Mouse (Mus musculus): ENCODE measurements at regions not wholly inside any gene's neighbourhood (a gene's known extent, or its start where the extent isn't known, plus 50 kb on each side); places are given as distances from the start of the nearest gene placed in this dataset.

DNA sequence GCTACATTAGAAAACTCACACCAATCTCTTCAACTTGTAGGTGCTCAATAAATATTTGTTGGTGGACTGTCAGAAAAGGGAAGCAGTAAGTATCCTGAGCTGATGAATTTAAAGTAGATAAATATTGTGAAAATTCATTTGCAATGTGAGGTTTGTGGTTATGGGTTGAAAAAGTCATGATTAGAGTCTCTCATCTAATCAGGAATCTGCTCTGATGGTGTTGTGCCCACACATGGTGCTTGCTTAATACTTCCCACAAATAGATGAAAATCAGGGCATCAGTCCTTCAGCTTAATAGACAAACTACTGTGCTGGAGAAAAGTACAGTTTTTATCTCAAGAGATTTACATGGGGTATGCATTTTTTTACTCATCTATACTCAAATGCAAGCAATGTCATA is 59.9 kb downstream of the S1pr1 start:
- no peak for DNase-seq (ENCODE audit: low spot score in 2 of 2)
- intact Hi-C loops (cut with DNase I): no loop called here

DNA sequence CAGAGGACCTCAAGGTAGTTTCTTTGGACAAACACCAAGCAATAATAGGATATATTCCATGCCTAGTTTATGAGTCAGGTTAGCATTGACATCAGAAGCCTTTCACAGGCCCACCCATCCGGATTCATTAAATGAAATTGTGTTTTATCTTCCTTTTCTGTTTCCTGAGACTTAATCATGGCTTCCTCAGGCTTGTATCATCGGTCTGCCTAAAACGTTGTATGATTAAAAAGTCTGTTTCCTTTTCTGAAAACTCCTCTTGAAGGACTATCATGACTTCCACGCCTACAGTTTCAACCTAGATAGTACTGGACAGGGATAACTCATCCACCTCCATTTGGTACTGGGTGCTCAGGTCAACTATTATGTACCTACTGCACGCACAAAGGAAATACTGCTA is 62.6 kb downstream of the S1pr1 start:
- intact Hi-C loops (cut with DNase I): no loop called here

DNA sequence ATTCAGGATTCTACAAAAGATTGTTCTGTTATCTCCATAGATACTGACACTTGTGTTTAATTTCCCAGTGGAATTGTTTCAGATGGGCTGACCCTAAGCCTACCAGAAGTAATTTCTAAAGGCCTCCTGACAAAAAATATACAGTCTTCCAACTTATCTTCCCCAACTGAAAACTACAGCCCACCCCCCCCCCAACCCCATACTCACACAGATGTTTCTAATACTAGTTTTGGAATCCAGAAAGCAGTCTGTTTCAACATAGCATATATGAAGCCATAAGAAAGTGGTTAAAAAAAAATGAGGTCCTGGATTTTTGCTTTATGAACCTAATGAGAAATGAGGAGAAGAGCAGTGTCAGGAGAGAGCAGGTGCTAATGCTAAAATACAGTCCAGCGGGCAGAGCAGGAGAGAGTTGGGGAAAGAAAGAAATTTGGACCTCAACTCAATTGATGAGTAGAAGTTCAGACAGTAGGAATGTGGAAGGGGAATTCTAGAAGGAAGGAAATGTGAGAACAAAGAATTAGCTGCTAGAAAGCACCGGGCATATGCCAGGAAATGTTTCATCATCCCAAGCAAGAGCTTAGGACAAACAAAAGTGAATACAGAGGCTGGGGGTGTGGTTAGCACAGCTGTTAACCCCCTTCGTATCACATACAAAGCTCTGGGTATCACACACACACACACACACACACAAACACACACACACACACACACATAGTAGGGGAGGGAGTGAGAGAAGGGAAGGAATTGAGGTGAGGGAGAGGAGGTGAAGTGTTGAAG is 65.3 kb downstream of the S1pr1 start:
- DNase-seq (ENCODE audit: low spot score in 2 of 2): no peak
- intact Hi-C loops (cut with DNase I): loop anchor here (10.0 kb wide), 2 partner anchors 1545 to 1995 kb away; no protein-coding TSS in a partner anchor

More for the DNA sequence above, 62.6 kb downstream of the S1pr1 start:
- DNase-seq (ENCODE audit: low spot score in 2 of 2): no peak

DNA sequence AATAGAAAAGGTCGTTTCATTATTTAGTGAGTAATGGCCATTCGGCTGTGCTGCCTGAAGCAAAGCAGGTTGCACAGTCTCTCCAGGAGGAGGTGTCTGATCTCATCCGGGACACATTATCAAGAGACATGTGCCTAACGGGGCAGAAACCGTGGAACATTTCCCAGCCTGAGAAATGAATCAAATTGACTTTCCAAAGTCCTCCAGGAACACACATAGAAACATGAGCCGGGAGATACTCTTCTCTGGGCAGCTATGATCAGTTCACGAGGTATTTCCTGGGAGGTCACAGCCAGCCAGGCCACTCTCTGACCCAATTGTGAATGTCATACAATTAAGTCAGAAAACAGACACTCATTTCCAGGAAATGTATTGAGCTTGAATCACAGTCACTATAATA is 67.9 kb downstream of the S1pr1 start:
- DNase-seq (ENCODE audit: low spot score in 2 of 2): no peak
- intact Hi-C loops (cut with DNase I): loop anchor here (10.0 kb wide), 2 partner anchors 1542 to 1992 kb away; no protein-coding TSS in a partner anchor

DNA sequence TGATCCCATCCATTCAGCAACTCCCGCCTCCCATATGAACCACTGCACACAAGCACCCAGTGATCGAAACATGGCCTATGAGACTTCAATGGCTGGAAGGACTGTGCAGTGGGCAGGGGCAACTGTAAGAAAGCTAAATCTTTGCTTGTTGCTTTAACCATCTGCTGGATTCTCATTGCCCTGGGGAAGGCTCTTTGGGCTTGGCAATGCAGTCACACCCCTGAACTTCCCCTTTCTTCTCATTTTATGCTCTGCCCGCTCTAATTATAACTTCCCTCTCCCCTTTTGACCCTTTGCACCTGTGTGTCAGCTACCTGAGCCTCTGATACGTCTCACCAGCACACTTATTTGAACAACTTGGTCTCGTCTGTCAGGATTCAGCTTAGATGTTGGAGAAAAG is 70.6 kb downstream of the S1pr1 start:
- intact Hi-C loops (cut with DNase I): loop anchor here (5.0 to 10.0 kb wide), 3 partner anchors 112 to 1990 kb away; no protein-coding TSS in a partner anchor
- no peak for DNase-seq (ENCODE audit: low spot score in 2 of 2)

DNA sequence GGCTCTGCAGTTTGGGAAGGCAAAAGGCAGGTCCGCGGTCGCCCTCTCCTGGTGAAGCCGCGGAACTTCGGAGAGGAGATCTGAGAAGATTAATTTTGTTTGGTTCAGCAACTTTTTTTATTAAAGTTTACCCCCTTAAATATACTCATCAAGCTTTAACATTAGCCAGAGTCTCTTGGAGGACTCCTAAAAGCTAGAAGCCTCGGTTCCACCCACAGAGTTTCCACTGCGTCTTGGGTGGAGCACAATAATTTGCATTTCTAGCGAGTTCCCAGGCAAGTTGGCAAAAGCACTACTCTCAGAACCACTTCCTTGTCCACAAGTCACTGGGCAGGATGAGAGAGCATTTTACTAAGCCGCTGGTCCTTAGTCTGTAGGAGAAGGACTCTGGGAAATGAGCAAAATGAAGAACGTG is 72.0 kb downstream of the S1pr1 start:
- DNase-seq (ENCODE audit: low spot score in 2 of 2): peak; percentile 76 to 77
- intact Hi-C loops (cut with DNase I): loop anchor here (1.0 to 10.0 kb wide), 4 partner anchors 47 to 1988 kb away; no protein-coding TSS in a partner anchor

DNA sequence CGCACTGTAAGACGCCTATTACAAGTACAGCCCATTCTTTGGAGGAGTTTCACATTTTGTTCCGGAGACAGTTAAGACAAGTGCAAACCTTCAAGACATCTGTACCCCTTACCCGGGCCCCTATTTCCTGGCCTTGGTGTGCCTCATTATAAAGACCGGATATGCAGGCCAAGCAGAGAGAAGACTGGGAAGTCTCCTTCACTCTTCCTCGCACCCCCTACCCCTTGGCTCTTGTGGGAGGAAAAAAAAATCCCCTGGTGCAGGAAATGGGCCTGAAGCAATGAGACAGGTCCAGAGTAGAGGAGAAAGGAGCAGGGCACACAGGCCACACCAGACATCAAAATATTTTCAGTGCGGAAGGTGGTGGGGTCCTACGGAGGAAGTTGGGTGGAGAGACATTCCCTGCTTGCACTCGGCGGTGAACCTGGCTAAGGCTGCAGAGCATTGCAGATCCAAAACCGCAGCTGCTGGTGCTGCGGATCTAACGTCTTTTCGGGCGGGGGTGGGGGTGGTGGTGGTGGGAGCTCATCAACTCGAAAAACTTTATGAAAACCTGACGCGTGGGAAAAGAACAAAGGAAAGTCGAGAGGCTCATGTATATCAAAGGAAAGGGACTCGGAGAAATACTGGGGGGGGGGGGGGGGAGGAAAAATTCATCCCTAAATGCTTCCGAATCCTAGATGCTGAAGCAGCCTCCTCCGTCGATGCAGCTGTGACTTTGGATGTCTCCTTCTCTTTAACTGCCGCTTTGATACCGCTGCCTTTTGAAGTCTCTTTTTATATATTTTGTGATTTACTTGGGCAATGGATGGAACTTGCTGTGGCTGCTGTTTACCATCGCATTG is 72.6 kb downstream of the S1pr1 start:
- peak; percentile 17 to 18 for DNase-seq (ENCODE audit: low spot score in 2 of 2)
- intact Hi-C loops (cut with DNase I): loop anchor here (1.0 to 10.0 kb wide), 4 partner anchors 46 to 1987 kb away; no protein-coding TSS in a partner anchor

DNA sequence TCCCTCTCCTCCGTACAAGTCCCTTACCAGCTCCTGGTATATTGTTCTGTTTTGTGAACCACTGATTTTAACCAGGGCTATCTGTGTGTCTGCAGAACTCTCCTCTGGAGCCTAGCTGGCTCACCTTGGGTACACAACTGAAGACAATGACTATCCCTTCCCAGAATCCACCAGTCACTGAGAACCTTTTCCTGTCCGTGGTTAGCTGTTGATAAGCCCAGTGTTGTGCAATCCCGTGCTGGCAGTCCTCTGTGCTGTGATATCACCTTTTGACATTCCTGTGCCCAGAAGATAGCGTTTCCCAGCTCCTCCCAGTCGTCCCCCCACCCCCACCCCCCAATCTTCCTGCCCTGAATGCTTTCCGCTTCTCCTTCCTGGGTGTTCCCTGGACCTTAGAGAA is 73.5 kb downstream of the S1pr1 start:
- DNase-seq (ENCODE audit: low spot score in 2 of 2): no peak
- intact Hi-C loops (cut with DNase I): loop anchor here (5.0 to 10.0 kb wide), 3 partner anchors 109 to 1987 kb away; no protein-coding TSS in a partner anchor

DNA sequence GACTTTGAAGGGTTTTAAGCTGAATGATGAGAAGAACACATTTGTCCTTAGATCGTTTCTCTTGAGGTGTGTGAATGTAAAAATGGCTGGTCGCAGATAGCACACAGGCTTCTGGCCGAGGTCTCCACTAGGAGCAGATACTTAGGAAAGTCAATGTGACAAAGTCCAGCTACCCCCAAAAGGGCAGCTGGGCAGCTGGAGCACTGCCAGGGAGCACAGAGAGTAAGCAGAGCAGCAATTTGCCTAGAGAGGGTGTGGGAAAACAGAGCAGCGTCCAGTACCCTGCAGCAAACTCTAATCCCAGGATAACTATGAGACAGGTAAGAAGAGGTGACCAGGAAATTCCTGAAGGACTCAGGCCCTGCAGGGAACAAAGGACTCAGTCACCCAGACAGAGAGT is 79.4 kb downstream of the S1pr1 start:
- intact Hi-C loops (cut with DNase I): no loop called here
- no peak for DNase-seq (ENCODE audit: low spot score in 2 of 2)

DNA sequence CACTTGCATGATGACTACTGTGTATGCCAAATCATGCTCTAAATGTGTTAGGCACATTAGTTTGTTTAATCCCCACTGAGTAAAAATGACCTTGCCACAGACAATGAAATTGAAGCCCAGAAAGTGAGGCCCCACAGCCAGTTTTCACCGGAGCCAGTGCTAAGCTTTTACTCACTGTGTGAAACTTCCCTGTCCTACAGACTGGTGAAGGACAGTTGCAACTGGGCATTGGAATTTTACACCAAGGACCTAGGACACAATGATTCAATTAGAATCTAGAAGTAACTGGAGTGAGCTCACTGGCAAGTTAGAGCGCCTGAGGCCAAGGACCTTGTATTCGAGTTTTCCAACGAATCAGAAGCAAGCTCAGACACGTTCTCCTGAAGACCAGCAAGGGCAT is 79.8 kb downstream of the S1pr1 start:
- DNase-seq (ENCODE audit: low spot score in 2 of 2): no peak
- intact Hi-C loops (cut with DNase I): no loop called here

DNA sequence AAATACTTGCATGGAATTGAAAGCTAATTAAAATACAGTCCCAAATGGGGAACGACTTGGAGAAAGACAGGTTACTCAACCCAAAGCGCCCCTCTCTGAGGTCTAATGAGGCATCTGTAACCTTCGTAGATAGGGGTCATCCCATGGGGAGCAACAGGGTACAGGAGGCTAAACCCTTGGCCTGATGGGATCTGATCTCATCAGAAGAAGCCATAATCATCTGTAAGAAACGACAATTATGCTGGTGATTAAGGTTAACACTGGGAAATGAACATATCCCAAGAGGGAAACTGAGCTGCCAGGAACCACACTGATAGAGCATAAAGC is 82.5 kb downstream of the S1pr1 start:
- no peak for DNase-seq (ENCODE audit: low spot score in 2 of 2)
- intact Hi-C loops (cut with DNase I): no loop called here

DNA sequence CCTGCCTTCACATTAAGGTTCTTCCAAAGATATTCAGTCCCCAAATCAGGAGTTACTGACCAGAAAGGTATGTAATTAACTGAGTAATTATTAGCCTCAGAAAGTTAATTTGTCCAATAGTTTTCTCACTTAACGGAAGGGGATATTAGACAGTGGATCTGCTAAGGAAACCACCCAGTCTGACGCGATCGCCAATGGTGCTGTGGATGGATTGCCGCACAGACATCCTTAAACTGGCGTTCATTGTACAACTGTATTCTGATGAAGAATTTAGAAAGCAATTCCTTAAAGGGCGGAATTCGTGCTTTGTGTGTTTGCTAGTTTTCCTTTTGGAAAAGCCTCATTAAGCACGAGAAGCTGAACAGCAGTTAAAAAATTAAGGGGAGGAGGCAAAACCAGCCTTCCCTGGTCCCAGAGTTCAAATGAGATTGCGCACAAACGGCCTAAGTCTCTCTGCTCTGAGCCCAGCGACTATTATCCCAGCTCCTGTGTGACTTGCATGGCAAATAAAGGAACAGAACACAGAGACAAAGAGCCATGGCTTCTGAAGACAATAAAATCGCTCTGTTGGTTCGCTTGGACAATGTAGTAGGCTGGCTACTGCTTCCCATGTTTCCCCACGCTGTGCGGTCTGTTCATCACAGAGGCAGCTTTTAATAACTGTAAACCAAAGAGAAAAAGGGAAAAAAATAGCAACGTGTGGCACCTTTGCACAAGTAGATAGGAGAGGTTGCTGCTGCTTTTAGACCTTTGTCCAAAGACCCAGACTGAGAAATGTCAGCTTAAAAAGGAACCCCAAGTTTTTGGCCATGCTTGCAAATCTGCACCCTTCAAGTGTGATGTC is 83.1 kb downstream of the S1pr1 start:
- intact Hi-C loops (cut with DNase I): no loop called here
- DNase-seq (ENCODE audit: low spot score in 2 of 2): no peak

DNA sequence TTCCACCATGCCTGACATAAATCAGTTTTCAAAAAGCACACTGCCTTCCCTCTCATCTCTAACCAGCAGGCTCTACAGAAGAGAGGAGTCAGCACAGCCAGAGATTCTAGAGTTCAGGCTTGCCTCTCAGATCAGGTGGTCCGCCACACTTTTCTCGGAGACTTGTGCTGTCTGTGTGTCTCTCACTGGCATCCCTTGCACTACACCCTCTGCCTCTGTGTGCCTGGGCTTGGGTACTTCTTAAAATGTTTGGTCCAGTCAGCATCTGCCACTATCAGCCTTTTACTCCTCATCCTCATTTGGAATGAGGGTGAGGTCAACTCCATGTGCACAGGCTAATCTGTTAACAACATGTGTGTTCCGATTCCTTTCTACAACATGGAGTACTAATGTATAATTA is 92.0 kb downstream of the S1pr1 start:
- intact Hi-C loops (cut with DNase I): loop anchor here (10.0 kb wide), 1 partner anchor 1988 kb away; the partner anchor contains the start of gene Rnpc3
- no peak for DNase-seq (ENCODE audit: low spot score in 2 of 2)

DNA sequence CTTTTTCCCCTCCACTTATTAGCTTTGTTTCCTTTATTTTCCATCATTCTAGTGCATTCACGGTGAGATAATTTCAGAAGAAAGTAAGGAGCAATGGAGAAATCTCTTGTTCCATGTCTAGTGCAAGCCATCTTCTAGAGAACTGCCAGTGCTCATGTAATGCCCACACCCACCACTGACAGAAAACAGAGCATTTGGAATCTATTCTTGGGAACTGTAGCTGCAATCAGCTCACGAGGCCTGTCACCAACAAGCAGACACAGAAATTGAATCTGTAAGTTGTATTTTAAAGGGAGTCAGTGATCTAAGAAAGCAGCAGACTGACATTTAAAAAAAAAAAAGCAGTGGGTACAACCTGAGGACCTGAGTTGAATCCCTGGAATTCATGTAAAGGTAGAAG is 92.6 kb downstream of the S1pr1 start:
- intact Hi-C loops (cut with DNase I): loop anchor here (10.0 kb wide), 1 partner anchor 1987 kb away; the partner anchor contains the start of gene Rnpc3
- peak; percentile 16 to 19 for DNase-seq (ENCODE audit: low spot score in 2 of 2)

DNA sequence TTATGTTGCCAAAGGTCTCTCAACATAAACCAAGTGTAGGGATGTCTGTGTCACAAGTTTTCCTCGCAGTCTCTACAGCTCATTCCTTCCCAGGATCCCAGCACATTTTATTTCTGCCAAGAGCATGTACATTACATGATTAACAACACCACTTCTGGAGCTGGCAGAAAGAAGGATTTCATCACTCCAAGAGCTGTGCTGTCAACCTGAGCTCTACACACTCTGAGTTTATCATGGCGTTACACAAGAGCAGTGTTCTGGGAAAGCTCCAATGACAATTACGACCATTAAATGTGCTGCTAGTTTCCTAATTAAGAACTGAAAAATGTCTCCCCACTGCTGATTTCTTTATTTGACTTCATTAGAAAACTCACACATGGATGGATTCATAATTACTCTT is 94.9 kb downstream of the S1pr1 start:
- intact Hi-C loops (cut with DNase I): loop anchor here (10.0 kb wide), 1 partner anchor 1985 kb away; the partner anchor contains the start of gene Rnpc3
- DNase-seq (ENCODE audit: low spot score in 2 of 2): no peak

DNA sequence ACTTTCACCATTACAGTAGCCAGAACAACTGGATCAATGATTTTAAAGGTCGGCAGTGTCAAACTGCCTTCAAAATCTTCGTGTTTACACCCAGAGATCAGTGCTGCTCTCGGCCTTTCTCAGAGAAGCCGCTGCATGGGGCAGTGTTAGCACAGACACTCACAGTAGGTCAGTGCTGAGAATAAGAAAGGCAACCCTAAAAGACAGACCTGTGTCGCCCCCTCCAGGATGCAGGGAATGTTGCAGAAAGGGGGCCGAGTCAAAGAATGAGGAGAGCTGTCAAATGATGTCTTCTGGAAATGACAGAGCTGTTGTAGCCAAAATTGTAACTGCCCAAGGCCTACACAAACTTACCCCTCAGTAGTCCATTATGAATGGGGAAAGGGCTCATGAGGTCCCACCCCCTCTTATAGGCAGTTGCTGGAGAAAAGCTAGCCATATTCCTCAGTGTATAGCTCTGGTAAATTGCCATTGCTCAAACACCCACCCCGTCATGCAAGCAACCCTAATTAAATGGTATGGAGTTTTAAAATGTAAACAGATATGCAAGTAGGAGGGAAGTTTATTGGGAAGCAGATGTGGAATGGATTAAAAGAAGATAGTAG is 98.8 kb downstream of the S1pr1 start:
- peak in 1 of 2 experiments; percentile 42 for DNase-seq (ENCODE audit: low spot score in 2 of 2)
- intact Hi-C loops (cut with DNase I): no loop called here

DNA sequence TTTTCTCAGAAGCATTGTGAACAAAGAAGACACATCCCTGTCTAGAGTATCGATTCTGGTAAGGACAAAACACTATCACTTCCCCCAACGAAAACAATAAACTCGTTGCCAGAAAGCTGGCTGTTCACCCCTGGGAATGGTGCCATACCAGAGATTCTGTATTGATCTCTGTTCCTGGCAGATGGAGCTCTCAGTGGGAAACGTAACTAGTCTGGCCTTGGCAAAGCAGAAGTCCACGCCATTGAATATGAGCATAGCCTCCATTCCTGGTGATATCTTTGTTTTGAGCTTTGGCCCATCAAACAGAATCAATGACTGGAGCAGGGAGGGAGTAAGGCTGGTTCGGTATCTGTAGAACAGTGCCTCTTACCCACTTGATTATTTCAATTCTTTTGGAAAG is 102.0 kb downstream of the S1pr1 start:
- intact Hi-C loops (cut with DNase I): no loop called here
- no peak for DNase-seq (ENCODE audit: low spot score in 2 of 2)

DNA sequence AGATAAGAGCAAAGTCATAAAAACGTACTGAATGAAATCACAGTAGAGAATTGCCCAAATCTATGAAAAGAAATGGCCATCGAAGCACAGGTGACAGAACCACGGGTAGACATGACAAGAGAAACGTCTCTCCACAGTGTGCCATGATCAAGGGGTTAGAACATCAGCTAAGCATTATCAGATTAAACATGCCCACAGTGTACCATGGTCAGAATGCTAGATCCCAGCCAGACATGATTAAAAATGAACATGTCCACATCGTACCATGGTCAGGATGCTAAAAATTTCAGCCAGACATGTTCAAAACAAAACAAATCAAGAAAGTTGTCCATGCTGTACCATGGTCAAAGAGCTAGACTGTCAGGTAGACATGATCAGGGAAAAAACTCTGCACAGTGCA is 106.8 kb downstream of the S1pr1 start:
- intact Hi-C loops (cut with DNase I): no loop called here
- no peak for DNase-seq (ENCODE audit: low spot score in 2 of 2)

DNA sequence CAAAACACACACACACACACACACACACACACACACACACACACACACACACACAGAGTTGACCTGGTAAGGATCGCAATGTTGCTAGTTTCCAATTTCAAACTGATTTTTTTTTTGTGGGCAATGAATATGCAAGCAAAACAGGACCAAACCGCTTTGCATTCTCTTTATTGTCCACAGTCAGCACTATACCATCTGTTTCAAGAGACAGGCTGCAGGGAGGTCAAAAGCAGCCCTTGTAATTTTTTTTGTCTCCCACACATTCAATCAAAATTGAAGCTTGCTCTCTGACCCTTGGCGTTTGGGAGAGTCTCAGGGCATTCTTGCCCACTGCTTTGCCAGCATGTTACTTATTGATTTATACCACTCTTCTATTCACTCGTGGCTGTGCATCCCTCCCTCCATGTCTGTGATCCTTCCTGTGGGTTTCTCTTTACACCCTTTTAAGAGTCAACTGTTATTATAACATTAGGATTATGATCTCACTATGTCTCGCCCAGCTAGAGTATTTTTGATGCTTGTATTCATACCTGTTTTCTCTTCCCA is 110.1 kb downstream of the S1pr1 start:
- intact Hi-C loops (cut with DNase I): no loop called here
- no peak for DNase-seq (ENCODE audit: low spot score in 2 of 2)

All from left cerebral cortex, postnatal 36 days (tissue).